Mouse (Mus musculus): ENCODE results near the gene Oosp1.

Oosp1 gene

GRCm38 (mm10) chr19:11690839-11691238 is at the start of gene Oosp1:
Gene Oosp1 (minus strand): TSS chr19:11691150.
- DNase-seq: peak in 1 of 2 experiments; percentile 9

GRCm38 (mm10) chr19:11736455-11736854 is 45.5 kb upstream of the Oosp1 start:
- no peak for DNase-seq

GRCm38 (mm10) chr19:11730278-11730677 is 39.3 kb upstream of the Oosp1 start:
- no peak for DNase-seq

- no peak for DNase-seq
These were observed 36.4 kb upstream of the Oosp1 start for GRCm38 (mm10) chr19:11727304-11727703.

- DNase-seq: no peak
These were observed 35.0 kb upstream of the Oosp1 start for GRCm38 (mm10) chr19:11725915-11726314.

- no peak for DNase-seq
These were observed 33.3 kb upstream of the Oosp1 start for GRCm38 (mm10) chr19:11724275-11724674.

GRCm38 (mm10) chr19:11723870-11724269 is 32.9 kb upstream of the Oosp1 start:
- DNase-seq: no peak

- DNase-seq: no peak
These were observed 29.1 kb upstream of the Oosp1 start for GRCm38 (mm10) chr19:11720071-11720470.

- no peak for DNase-seq
These were observed 21.5 kb upstream of the Oosp1 start for GRCm38 (mm10) chr19:11712451-11712850.

GRCm38 (mm10) chr19:11698342-11698741 is 7.4 kb upstream of the Oosp1 start:
- no peak for DNase-seq

- DNase-seq: no peak
These were observed 5.8 kb upstream of the Oosp1 start, which contains the start of gene Oosp3 for GRCm38 (mm10) chr19:11696755-11697154. Gene Oosp3 (plus strand): TSS chr19:11697055.

- DNase-seq: no peak
These were observed 504 bp upstream of the Oosp1 start for GRCm38 (mm10) chr19:11691454-11691853.

GRCm38 (mm10) chr19:11661562-11661961 is 29.4 kb downstream of the Oosp1 start:
- no peak for DNase-seq

GRCm38 (mm10) chr19:11660459-11660858 is 30.5 kb downstream of the Oosp1 start, which contains the start of gene Oosp2:
Gene Oosp2 (minus strand): TSS chr19:11660559.
- no peak for DNase-seq

- no peak for DNase-seq
These were observed 31.8 kb downstream of the Oosp1 start for GRCm38 (mm10) chr19:11659142-11659541.

- no peak for DNase-seq
These were observed 41.4 kb downstream of the Oosp1 start for GRCm38 (mm10) chr19:11649564-11649963.

- DNase-seq: no peak
These were observed 44.8 kb downstream of the Oosp1 start for GRCm38 (mm10) chr19:11646166-11646565.

- no peak for DNase-seq
These were observed 50.2 kb downstream of the Oosp1 start, which contains the start of gene Ms4a3 for GRCm38 (mm10) chr19:11640732-11641131. Gene Ms4a3 (minus strand): TSS chr19:11640851.

GRCm38 (mm10) chr19:11639038-11639437 is 51.9 kb downstream of the Oosp1 start:
- DNase-seq: no peak

GRCm38 (mm10) chr19:11635572-11635971 is 55.4 kb downstream of the Oosp1 start:
- no peak for DNase-seq

- DNase-seq: no peak
These were observed 56.6 kb downstream of the Oosp1 start for GRCm38 (mm10) chr19:11634330-11634729.

GRCm38 (mm10) chr19:11633732-11634131 is 57.2 kb downstream of the Oosp1 start:
- no peak for DNase-seq

GRCm38 (mm10) chr19:11625231-11625630 is 65.7 kb downstream of the Oosp1 start:
- no peak for DNase-seq

- DNase-seq: no peak
These were observed 66.2 kb downstream of the Oosp1 start for GRCm38 (mm10) chr19:11624800-11625199.

GRCm38 (mm10) chr19:11623551-11623950 is 67.4 kb downstream of the Oosp1 start, which contains the start of gene Ms4a2:
Gene Ms4a2 (minus strand): TSS chr19:11623719.
- no peak for DNase-seq
